Mouse (Mus musculus): ENCODE measurements around the gene Acoxl.

The Acoxl gene

GRCm38 (mm10) chr2:127838576-127838975 lies at the start of gene Acoxl:
TSS of gene Acoxl (plus strand) at chr2:127838876.
- no peak for DNase-seq (ENCODE audit: extremely low read depth, low read depth)

DNA sequence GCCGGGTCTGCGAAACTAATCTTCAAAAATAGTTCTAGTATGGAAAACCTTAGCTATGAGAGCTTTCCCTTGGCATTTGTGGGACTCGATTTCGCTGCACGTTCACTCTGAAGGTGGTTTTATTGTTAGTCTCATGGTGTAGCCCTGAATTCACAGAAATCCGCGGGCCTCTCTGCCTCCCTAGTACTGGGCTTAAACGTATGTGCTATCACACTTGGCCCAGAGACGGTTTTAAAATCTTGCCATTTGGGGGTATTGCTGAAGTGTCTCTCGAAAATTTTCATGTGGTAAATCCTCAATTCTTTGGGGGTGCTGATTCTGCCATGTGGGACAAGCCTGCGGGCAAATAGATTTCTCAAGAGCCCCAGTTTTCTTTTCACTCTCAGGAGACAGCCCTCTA lies 49.5 kb upstream of the Acoxl start:
- DNase-seq (ENCODE audit: extremely low read depth, low read depth), result no peak

DNA sequence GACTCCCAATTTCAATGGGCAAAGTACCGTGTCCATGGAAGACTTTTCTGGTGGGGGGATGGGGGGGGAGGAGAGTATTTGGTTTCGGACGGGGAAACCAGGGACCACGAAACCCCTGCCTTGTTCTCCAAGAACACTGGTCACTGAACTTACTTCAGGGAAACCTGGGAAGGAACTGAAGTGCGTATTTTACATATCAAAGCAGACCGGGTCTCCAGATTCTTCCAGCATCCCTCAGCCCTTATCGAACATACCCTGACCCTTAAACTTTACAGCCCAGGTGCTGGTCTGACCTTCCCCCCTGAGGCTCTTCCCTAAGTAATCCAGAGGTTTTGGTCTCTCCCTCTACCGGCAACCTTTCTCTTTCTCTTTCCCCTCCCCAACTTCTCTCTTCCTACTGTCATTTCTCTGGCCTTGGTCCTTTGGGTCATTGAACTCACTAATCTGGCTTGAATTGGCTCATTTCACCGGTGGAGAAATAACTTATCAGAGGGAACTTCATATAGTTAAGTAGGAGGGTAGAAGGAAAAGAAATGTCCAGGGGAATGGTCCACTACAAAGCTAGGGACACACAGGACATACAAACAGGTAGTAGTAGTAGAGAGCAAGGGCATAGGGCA lies 48.9 kb upstream of the Acoxl start:
- DNase-seq (ENCODE audit: extremely low read depth, low read depth), result no peak

- peak; percentile 83 for DNase-seq (ENCODE audit: extremely low read depth, low read depth)
Measured at GRCm38 (mm10) chr2:127791919-127792603, 46.6 kb upstream of the Acoxl start, which contains the start of gene Mtln. TSS of gene Mtln (minus strand) at chr2:127792488.

GRCm38 (mm10) chr2:127831401-127832102 lies 7.1 kb upstream of the Acoxl start, which contains the start of gene Bub1:
TSS of gene Bub1 (minus strand) at chr2:127831865.
- peak; percentile 69 for DNase-seq (ENCODE audit: extremely low read depth, low read depth)

DNA sequence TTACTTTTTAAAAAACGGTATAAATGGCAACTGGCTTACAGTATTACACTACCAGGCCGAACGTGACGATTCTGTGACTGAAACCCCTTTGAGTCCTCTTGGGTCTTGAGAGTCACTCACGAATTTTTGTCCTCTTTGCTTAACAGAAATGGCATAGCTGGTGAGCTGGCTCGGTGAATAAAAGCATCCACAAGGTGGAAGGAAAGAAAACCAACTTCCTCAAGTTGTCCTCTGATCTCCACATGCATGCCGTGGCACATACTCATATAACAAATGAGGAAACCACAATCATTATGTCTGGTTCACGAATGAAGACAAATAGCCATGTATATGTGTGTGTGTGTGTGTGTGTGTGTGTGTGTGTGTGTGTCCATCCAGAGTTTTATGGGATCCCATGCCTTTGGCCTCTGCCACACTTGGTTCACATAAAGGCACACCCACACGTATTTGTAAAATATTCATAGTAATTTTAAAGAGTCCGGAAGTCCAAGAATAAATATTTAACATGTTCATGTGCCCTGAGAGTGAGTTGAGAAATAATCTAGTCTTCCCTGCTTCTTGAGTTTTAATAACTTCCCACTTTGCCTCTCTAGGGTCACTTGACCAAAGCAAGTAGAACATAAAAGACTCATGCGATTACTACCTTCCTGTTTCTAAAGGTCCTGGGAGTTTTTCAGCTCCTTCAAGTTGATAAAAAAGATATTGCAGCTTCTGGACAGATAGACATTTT lies 6.4 kb upstream of the Acoxl start:
- DNase-seq (ENCODE audit: extremely low read depth, low read depth), result no peak

DNA sequence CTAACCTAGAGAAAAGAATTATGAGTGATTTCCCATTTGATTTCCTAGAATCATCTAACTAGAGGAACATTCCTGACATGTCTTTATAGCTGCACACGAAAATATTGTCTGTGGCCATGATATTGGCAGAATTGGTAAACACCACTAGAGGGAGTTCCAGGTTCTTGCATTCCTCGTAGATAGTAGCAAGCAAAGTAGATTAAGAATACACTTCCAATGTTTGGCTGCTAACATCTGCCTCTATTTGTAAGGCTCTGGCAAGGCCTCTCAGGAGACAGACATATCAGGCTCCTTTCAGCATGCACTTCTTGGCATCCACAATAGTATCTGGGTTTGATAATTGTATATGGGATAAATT lies 5.9 kb upstream of the Acoxl start:
- peak; percentile 75 for DNase-seq (ENCODE audit: extremely low read depth, low read depth)

DNA sequence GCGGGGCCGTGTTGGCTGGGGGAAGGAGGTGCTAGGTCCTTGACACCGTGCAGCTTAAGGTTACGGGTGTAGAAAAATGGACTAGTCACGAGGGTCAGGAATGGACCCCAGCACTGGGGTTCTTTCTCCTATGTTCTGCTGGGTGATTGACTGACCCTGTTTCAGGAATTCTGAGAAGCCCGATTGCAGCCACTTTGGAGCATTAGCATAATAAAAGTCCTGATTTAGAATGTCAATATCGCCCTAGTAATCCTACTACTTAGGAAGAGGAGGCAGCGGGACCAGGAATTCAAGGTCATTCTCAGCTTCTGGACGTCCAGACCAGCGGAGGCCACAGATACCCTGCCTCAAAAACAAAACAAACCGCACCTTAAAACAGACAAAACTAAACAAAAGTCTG lies 749 bp downstream of the Acoxl start:
- no peak for DNase-seq (ENCODE audit: extremely low read depth, low read depth)

- DNase-seq (ENCODE audit: extremely low read depth, low read depth), result no peak
Measured at GRCm38 (mm10) chr2:127841402-127841801, 2.7 kb downstream of the Acoxl start.

- DNase-seq (ENCODE audit: extremely low read depth, low read depth), result no peak
Measured at GRCm38 (mm10) chr2:127842421-127842820, 3.7 kb downstream of the Acoxl start.

- DNase-seq (ENCODE audit: extremely low read depth, low read depth), result peak; percentile 36
Measured at GRCm38 (mm10) chr2:127845346-127845982, 6.8 kb downstream of the Acoxl start.

DNA sequence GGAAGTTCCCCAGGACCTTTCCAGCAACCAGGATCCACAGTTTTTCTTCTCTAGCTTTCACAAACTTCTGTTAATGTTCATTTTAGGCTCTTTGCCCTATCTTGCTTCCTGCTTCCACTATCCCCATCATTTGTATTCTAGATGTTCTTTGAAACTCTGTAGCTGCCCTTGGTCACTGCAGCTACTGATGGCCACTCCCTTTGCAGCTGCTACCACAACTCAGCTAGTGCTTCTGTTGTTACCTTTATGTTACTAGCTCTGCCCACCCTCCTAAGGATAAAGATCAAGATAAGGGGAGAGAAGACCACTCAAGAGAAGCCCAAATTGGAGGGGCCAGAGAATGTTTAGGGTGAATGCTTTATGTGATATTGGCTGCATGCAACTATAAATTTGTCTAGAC lies 7.3 kb downstream of the Acoxl start:
- DNase-seq (ENCODE audit: extremely low read depth, low read depth), result no peak

DNA sequence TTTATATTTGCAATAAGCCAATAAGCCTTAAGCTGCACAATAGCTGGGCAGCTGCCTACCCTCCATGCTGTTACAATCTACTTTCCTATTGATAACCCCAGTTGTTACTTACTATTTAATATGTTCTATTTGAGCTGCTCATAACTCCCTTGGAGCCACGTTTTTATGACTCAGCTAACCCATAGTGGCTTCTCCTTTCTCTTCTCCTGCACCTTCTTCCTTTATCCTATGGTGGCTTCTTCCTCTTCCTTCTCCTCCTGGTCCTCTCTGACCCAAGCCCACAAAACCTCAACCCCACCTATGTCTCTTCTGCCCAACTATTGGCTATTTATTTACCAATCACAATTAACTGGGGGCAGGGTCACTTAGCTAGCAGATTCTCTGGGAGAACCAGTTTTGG lies 7.9 kb downstream of the Acoxl start:
- DNase-seq (ENCODE audit: extremely low read depth, low read depth), result peak; percentile 23

GRCm38 (mm10) chr2:127850371-127850770 lies 11.7 kb downstream of the Acoxl start:
- DNase-seq (ENCODE audit: extremely low read depth, low read depth), result no peak

DNA sequence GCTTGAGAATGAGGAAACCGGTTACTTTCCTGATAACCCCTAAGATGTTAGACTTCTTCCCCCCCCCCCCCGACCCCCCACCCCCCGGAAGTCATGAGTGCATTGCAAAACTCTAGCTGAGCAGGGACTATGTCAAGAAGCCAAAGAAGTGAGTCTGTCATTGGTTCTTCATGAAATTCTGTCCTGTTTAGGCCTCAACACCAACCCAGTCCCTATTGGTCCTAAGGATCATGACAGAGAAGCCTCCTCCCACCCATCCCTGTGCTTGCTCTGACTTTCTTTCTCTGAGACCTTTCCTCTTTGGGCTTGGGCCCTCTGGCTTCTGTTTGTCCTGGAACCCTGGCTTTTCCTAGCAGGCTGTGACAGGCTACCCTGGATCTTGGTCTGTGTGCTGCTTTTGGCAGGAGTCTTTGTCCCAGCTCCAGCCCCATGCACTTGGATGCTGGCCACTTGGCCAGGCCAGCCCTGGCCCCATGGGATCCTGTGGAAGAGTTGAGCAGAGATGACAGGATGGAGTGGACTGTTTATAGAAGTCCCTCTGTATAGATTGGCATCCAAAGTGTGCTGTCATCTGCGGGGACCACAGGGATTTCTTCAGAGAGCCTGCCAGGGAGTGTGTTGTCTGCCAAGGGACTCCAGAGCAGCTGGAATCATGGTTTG lies 15.8 kb downstream of the Acoxl start:
- DNase-seq (ENCODE audit: extremely low read depth, low read depth), result no peak

DNA sequence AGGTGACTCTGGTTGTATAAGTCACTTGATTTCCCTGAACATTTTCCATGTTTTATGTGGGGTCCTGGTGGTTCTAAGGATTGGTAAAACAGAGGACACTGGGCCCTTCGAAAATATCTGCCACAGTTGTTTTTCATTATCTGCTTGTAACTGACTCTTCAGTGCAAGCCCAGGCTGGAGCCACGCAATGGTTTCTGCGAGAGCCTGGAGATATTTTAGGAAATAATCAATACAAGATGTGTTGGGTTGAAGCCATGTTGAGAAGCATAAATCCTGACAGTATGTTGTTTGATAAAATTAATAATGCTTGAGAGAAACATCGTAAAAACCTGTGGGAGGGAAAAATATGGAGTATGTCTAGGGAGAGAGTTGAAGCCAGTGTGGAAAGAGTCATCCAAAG lies 25.7 kb downstream of the Acoxl start:
- DNase-seq (ENCODE audit: extremely low read depth, low read depth), result no peak

DNA sequence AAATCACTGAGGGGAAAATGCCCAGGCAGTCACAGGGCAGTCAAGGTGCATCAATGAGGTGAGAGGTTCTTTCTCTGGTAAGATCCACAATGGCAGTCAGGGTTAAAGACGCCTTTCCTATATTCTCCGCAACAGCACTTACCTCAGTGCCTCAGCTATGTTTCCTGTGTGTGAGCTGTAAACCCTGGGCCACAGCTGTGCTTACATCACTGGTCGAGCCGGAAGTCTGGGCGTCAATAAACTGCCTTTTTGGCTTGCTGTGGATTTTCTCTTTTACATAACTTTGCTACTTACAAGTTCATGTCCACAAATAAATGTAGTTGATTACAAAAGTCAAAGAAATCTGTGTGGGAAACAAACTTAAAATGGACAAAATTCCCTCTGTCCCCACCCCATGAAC lies 42.4 kb downstream of the Acoxl start:
- no peak for DNase-seq (ENCODE audit: extremely low read depth, low read depth)

DNA sequence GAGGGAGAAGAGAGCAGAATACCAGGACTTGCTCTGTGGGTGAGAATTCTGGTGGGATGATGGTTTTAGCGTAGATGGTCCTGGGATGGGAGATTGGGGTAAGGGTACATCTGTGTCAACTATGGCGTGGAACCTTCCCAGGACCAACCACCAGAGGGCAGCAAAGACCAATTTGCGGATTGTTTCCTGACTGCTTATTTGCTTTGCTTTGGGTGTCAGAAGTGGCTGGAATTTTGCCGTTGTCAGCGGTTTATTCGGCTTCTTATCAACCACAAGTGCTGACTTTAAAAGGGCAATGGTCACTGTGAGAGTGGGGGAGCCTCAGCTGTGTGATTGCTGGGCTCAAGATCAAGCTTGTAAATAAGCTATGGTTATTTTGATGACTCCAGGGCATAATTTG lies 50.8 kb downstream of the Acoxl start:
- DNase-seq (ENCODE audit: extremely low read depth, low read depth), result peak; percentile 68

DNA sequence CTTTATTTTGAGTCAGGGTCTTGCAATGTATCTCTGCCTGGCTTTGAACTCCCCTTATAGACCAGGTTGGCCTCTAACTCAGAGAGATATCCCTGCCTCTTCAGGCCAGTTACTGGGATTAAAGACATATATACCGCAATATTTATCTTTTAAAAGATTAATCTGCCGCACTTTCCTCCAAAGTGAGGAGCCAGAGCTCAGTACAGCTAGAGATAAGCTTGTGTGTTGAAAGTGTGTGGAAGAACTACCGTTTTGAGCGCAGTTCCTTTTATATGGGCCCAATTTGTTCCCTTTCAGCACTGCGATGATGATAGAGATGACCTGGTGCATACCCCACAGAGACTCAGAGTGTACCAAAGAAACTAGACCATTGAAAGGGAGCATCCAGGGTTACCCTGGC lies 51.3 kb downstream of the Acoxl start:
- peak; percentile 44 for DNase-seq (ENCODE audit: extremely low read depth, low read depth)

- DNase-seq (ENCODE audit: extremely low read depth, low read depth), result peak; percentile 43
Measured at GRCm38 (mm10) chr2:127890526-127890925, 51.9 kb downstream of the Acoxl start.

DNA sequence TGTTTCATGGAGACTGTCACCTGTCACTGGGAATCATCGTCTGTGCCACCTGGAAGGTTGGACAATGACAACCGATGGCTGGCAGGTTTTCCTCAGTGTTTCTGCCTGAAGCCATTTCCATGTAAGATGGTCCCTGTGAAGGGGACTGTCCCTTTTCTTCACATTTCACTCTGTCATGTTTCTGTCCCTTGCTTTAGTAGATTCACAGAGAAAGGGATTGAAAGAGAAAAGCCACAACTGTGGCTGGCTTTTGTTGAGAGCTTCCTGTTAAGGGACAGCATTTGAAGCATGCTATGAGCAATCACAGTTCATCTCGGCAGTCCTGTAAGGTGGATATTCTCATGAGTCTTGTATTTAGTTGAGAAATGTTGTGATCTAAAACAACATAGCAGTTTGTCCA lies 52.4 kb downstream of the Acoxl start:
- DNase-seq (ENCODE audit: extremely low read depth, low read depth), result no peak
